Mouse (Mus musculus) kidney, embryonic 14.5 days (tissue): ENCODE data around the gene Arpc1a. TPM values are rescaled to one million over a fixed set of nuclear protein-coding genes. Genes with fewer than 3 reads are reported as not detected.

Source experiments
- ATAC-seq: fragments of 200-750 bp; cut with Nextera tagmentation; 2 replicates; pipeline ENCODE4 v1.8.0; 2017; ENCODE audit warnings: moderate number of reproducible peaks, mild to moderate bottlenecking, moderate TSS enrichment, moderate library complexity; ENCODE audit not compliant: low FRiP score, low TSS enrichment
- H3K27ac ChIP-seq: fragments of 300-500 bp; sonication (generic); 2 replicates; pipeline ENCODE4 v1.5.1; 2014; ENCODE audit warnings: low read depth, mild to moderate bottlenecking, low read length, moderate library complexity, mixed read lengths
- H3K27me3 ChIP-seq: fragments of 300-500 bp; sonication (generic); 2 replicates; pipeline ENCODE4 v1.6.1; 2014; ENCODE audit warnings: mild to moderate bottlenecking, low read length; ENCODE audit not compliant: control insufficient read depth, insufficient read depth
- H3K36me3 ChIP-seq: fragments of 300-500 bp; sonication (generic); 2 replicates; pipeline ENCODE4 v1.6.1; 2014; ENCODE audit warnings: low read length, mixed read lengths; ENCODE audit not compliant: control insufficient read depth, insufficient read depth
- H3K4me1 ChIP-seq: fragments of 300-500 bp; sonication (generic); 2 replicates; pipeline ENCODE4 v1.6.1; 2014; ENCODE audit warnings: low read length, mixed read lengths; ENCODE audit not compliant: control insufficient read depth, insufficient read depth
- H3K4me2 ChIP-seq: fragments of 300-500 bp; sonication (generic); replicated peaks from 2 replicates; pipeline ENCODE4 v1.6.1; 2014; ENCODE audit warnings: low read depth, mild to moderate bottlenecking, low read length
- H3K4me3 ChIP-seq: fragments of 300-500 bp; sonication (generic); 2 replicates; pipeline ENCODE4 v1.5.1; 2014; ENCODE audit warnings: mild to moderate bottlenecking, low read length
- H3K9ac ChIP-seq: fragments of 300-500 bp; sonication (generic); 2 replicates; pipeline ENCODE4 v1.6.1; 2014; ENCODE audit warnings: low read depth, mild to moderate bottlenecking, low read length, moderate library complexity
- H3K9me3 ChIP-seq: fragments of 300-500 bp; sonication (generic); 2 replicates; pipeline ENCODE4 v1.6.1; 2016; ENCODE audit warnings: low read length; ENCODE audit not compliant: control insufficient read depth
- WGBS: fragments of 180-500 bp; shearing (Covaris S2); extraction: QIAGEN DNeasy Blood & Tissue Kit; methylation state at CpG from one replicate; pipeline ENCODE4 v1.1.7; 2014; 5-methylcytosine and 5-hydroxymethylcytosine counted together
- polyA plus RNA-seq: library from polyadenylated mRNA; unstranded; fragments of >200 nt; fragmentation: Nextera tagmentation; extraction: Ambion mirVana; gene quantifications from 2 replicates; pipeline ENCODE4 v1.2.1, GENCODE M21; 2014

Gene Arpc1a
- polyA plus RNA-seq, 1 experiment from 2014 or later, result 149 TPM

DNA sequence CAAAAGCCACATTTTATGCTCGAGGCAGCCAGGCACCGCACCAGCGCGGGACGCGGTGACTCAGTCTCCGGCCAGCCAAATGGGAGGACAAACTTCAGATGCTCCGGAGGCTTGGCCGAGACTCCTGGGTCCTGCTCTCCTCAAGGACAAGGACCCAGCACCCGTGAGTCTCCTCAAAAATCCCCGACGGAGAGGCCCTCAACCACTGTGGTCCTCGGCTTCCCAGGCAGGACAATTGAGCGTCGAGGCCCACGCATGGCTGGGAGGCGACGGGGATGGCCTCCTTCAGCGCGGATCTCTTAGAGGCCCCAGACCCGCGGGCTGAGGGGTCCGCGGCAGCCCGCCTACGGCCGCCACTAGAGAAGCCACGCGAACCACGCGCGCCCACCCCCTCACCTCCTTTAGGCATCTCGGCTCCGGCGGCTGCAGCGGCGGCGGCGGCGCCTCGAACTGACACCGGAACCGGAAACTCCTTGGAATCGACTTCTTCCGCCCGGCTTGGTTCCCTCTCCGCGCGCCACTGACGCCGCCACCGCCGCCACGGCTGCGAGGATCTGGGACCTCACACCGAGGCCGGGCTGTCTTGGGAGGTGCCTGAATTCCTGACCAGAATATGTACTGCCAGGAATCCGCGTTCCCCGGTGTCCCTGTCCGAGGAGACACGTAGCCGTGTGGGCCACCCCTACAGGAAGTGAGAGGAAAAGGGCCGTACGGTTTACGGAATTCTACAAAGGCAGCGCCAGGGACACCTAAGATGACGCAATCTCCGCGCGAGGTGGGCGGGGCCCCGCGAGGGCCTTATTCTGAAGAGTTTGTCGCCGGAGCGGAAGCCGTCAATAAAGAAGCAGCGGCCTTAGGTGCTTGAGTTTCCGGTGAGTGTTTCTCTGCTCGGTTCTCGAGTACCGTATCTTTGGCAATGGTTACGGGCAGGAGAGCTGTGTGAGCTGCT, 56.2 kb downstream of the Arpc1a start, which contains the start of the genes Pdap1 and Bud31:
Pdap1 (minus strand) TSS at position 668 of the 949 bp plus-strand sequence.
Bud31 (plus strand) TSS at position 792 of the 949 bp plus-strand sequence.
- WGBS, result under 1% methylated on average over 83 of the region's 84 CpGs

DNA sequence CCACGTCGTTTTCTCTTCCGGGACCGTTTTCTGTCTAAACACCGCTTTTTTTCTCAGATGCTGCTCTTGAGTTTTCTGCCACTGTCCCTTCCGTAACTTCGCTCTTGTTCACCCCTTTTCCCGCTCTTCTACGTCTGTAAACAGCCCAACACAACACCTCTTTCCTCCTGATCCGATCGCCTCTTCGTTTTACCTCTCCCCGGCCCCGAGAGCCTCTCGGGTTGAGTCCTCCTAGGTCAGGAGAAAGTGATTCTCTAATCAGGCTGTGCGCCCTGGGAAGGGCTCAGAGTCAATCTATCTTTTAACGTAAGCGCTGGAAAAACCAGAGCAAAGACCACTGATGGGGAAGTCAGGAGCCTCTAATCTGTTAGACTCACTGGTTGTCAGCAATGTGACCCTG, 57.0 kb downstream of the Arpc1a start:
- H3K27me3 ChIP-seq, result no peaks in the 10 kb centered on the region
- peak overlapping the region; percentile 91 for H3K9ac ChIP-seq
- ATAC-seq, result no peak
- peak overlapping the region; percentile 84 for H3K27ac ChIP-seq
- peak overlapping the region; percentile 62 for H3K4me2 ChIP-seq
- H3K4me3 ChIP-seq, result peak overlapping the region; percentile 85
- peaks cover 20% of the 10 kb centered on the region for H3K4me1 ChIP-seq
- H3K36me3 ChIP-seq, result peaks cover 60% of the 10 kb centered on the region
- 1% methylated on average over 18 of the region's 18 CpGs for WGBS
- no peaks in the 10 kb centered on the region for H3K9me3 ChIP-seq

More for the DNA sequence above, 56.2 kb downstream of the Arpc1a start, which contains the start of the genes Pdap1 and Bud31:
- Histone ChIP-seq H3K27ac (peak within 1 kb of the TSS; percentile 84), H3K9ac (peak within 1 kb of the TSS; percentile 91), H3K4me3 (peak within 1 kb of the TSS; percentile 85), H3K4me1 (peaks cover 20% of the 10 kb centered on the region), H3K9me3 (no peaks in the 10 kb centered on the region), H3K27me3 (no peaks in the 10 kb centered on the region), H3K36me3 (peaks cover 60% of the 10 kb centered on the region), H3K4me2 (peak within 1 kb of the TSS; percentile 71)
- peak; percentile 93 for ATAC-seq

DNA sequence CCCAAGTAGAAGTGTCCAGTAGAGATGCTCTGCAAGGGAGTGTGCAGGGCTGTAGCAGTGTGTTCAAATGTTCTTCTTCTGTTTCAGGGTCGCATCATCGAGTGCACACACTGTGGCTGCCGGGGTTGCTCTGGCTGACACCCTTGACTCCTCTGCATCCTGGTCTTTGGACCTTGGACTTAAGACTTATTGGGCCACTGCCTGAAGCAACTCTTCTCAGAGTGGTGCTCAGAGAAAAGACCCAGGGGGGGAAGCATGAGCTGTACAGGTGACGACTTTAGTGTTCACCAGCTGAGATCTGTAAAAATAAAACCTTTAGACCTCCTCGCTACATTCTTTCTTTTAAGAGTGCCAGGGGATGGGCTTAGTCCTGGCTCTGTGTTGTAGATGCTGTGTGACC, 64.1 kb downstream of the Arpc1a start:
- H3K4me3 ChIP-seq, result no peak overlapping the region
- H3K27me3 ChIP-seq, result no peaks in the 10 kb centered on the region
- H3K4me1 ChIP-seq, result no peaks in the 10 kb centered on the region
- no peak overlapping the region for H3K27ac ChIP-seq
- H3K9me3 ChIP-seq, result no peaks in the 10 kb centered on the region
- H3K4me2 ChIP-seq, result no peak overlapping the region
- peaks cover 98% of the 10 kb centered on the region for H3K36me3 ChIP-seq
- H3K9ac ChIP-seq, result no peak overlapping the region
- WGBS, result 94% methylated on average over 5 of the region's 5 CpGs
- no peak for ATAC-seq

GRCm38 (mm10) chr5:145149294-145149693, 65.7 kb downstream of the Arpc1a start:
- Histone ChIP-seq H3K4me2 (no peak overlapping the region), H3K4me1 (no peaks in the 10 kb centered on the region), H3K9me3 (no peaks in the 10 kb centered on the region), H3K27ac (no peak overlapping the region), H3K4me3 (no peak overlapping the region), H3K27me3 (no peaks in the 10 kb centered on the region), H3K36me3 (peaks cover 90% of the 10 kb centered on the region), H3K9ac (no peak overlapping the region)
- ATAC-seq, result no peak
- 90% methylated on average over 6 of the region's 6 CpGs for WGBS

- WGBS, result 95% methylated on average over 5 of the region's 5 CpGs
- no peaks in the 10 kb centered on the region for H3K27me3 ChIP-seq
- H3K27ac ChIP-seq, result no peak overlapping the region
- ATAC-seq, result no peak
- no peak overlapping the region for H3K9ac ChIP-seq
- H3K4me1 ChIP-seq, result no peaks in the 10 kb centered on the region
- H3K9me3 ChIP-seq, result no peaks in the 10 kb centered on the region
- no peak overlapping the region for H3K4me3 ChIP-seq
- peaks cover 79% of the 10 kb centered on the region for H3K36me3 ChIP-seq
- H3K4me2 ChIP-seq, result no peak overlapping the region
These were observed 69.1 kb downstream of the Arpc1a start for GRCm38 (mm10) chr5:145152690-145153089.

Other genes with a start within 250 kb of the Arpc1a start
- 13.5 and 20.2 TPM in 2 replicates for gene Smurf1, start 118.0 kb upstream of the Arpc1a start, polyA plus RNA-seq
- not detected in 2 replicates for gene Gm4871, start 51.1 kb upstream of the Arpc1a start, polyA plus RNA-seq
- gene 1700018F24Rik, start 40.8 kb upstream of the Arpc1a start, polyA plus RNA-seq, result not detected in 2 replicates
- gene Kpna7, start 200 bp downstream of the Arpc1a start, polyA plus RNA-seq, result not detected in 2 replicates
- 115 and 163 TPM in 2 replicates for gene Arpc1b, start 30.4 kb downstream of the Arpc1a start, polyA plus RNA-seq
- gene Pdap1, start 56.4 kb downstream of the Arpc1a start, polyA plus RNA-seq, result 113 and 152 TPM in 2 replicates
- 205 and 251 TPM in 2 replicates for gene Bud31, start 56.5 kb downstream of the Arpc1a start, polyA plus RNA-seq
- 7.1 and 14.4 TPM in 2 replicates for gene Ptcd1, start 83.3 kb downstream of the Arpc1a start, polyA plus RNA-seq
- gene Cpsf4, start 83.4 kb downstream of the Arpc1a start, polyA plus RNA-seq, result 30.6 and 37.1 TPM in 2 replicates
- 568 and 762 TPM in 2 replicates for gene Atp5j2, start 108.2 kb downstream of the Arpc1a start, polyA plus RNA-seq
- 7.8 and 10.2 TPM in 2 replicates for gene Zkscan14, start 118.0 kb downstream of the Arpc1a start, polyA plus RNA-seq
- 9.6 and 13.6 TPM in 2 replicates for gene Zkscan5, start 120.7 kb downstream of the Arpc1a start, polyA plus RNA-seq
- gene Zfp655, start 147.9 kb downstream of the Arpc1a start, polyA plus RNA-seq, result 29.0 and 41.7 TPM in 2 replicates
- gene Zscan25, start 196.7 kb downstream of the Arpc1a start, polyA plus RNA-seq, result 0.70 and 1.2 TPM in 2 replicates